Mouse (Mus musculus) cerebellum, adult 2 months (tissue): ENCODE data around the gene Agtr1a.

Source experiments
- CTCF ChIP-seq: fragments of 200-500 bp; IDR thresholded peaks from 2 replicates; pipeline ENCODE4 v1.5.1; 2011; ENCODE audit warnings: low read depth, mild to moderate bottlenecking, control low read depth, low read length, moderate library complexity, borderline replicate concordance; ENCODE audit not compliant: insufficient read depth
- POLR2A ChIP-seq: fragments of 200-500 bp; IDR thresholded peaks from 2 replicates; pipeline ENCODE4 v1.6.1; 2011; ENCODE audit warnings: low read length, control low read depth, borderline replicate concordance; ENCODE audit not compliant: insufficient read depth

DNA sequence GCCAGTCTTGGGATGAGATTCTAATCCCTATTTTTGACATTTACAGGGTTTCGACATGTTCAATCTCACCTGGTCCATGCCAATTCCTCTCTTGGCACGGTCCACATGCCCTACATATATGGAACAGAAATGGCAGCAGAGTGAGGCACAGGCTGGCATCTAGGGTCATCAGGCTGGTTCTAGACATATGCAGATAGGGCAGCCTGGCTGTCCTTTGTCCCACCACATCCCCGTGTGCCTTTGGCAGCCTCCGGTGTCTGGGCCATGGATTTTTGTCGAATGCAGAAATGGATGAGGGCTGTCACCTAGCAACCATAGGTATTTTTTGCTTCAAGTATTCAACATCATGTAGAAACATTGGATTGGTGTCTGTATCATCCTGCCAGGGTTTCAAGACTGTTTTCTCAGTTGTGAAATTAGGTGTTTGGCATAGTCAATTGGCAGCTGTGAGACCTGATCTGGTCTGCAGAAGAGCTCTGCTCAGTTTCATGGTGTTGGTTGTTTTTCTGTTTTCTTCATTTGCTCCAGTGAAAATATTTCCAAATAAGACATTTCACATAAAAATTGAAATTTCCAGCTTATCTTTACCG, 18.8 kb downstream of the Agtr1a start:
- TF ChIP-seq CTCF (no peak), POLR2A (no peak)
